Mouse (Mus musculus) kidney, postnatal 14 days (tissue): Measurements from ENCODE around the gene Dcaf12l2.

Experiments used
- DNase-seq: peaks from one replicate; pipeline ENCODE4 v3.0.0; 2022; ENCODE audit warnings: mixed read lengths

Gene Dcaf12l2

DNA sequence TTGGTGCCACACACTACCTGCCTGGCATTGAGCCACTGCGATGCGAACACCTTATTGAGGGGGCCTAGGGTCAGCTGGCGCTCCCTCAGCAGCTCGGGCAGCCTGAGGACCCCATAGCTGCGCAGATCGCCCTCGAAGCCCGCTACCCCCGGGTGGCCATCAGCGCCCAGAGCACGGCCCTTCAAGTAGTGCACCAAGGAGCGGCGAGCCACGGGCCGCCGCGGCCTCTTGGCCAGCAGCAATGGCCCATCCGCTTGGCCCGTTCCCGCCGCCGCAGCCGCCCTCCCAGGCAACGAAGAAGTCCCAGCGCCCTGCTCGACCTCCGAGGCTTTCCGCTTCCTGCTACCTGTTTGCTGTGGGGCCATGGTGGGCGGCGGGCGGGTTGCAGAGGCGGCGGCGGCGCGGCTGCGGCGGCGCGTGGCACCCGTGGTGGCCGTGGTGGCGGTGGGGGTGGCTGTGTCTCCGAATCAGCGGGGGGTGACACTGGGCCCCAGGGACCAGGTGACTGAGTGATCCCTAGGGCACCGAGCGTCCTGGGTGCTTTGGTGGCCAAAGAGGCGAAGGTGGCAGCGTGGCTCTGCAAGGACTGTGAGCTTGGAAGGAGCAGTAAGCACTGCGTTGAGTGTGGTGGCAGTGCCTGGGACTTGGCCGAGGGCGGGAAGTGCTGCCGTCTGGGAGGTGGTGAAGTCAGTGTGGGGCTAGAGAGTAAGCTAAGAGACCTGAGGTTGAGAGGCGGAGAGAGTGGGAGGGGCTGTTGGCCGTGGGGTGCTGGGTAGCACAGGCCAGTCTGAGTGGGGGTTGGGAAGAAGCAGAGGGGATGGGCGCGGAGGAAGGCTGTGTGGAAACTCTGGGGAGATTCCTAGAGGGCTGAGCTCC is at the start of gene Dcaf12l2:
Gene Dcaf12l2, minus strand, starts transcription at position 697 of the 876 bp plus-strand sequence.
- peak; percentile 0 for DNase-seq

- no peak for DNase-seq
Observed at GRCm38 (mm10) chrX:44367280-44367645, 879 bp downstream of the Dcaf12l2 start.
